Mouse (Mus musculus) ES-Bruce4 (cell line): ENCODE measurements around the gene Sult1a1. TPM values are rescaled to one million over a fixed set of nuclear protein-coding genes. Genes with fewer than 3 reads are reported as not detected.

Source experiments
- H3K27ac ChIP-seq: 2 replicates; pipeline ENCODE4 v1.5.1; 2012; ENCODE audit warnings: low read length, inconsistent platforms; ENCODE audit not compliant: insufficient read depth
- H3K27me3 ChIP-seq: 2 replicates; pipeline ENCODE4 v1.6.1; 2012; ENCODE audit warnings: mild to moderate bottlenecking, low read length, inconsistent platforms; ENCODE audit not compliant: control insufficient read depth, poor library complexity, insufficient read depth, severe bottlenecking
- H3K36me3 ChIP-seq: 2 replicates; pipeline ENCODE4 v1.6.1; 2012; ENCODE audit warnings: inconsistent platforms, mild to moderate bottlenecking, low read length, moderate library complexity; ENCODE audit not compliant: control insufficient read depth, poor library complexity, insufficient read depth, severe bottlenecking
- H3K4me1 ChIP-seq: one replicate; pipeline ENCODE4 v1.8.1; 2011; ENCODE audit warnings: low read length; ENCODE audit not compliant: control insufficient read depth, insufficient read depth
- H3K4me3 ChIP-seq: 2 replicates; pipeline ENCODE4 v1.5.1; 2011; ENCODE audit warnings: low read depth, mild to moderate bottlenecking, low read length
- H3K9ac ChIP-seq: 2 replicates; pipeline ENCODE4 v1.6.1; 2012; ENCODE audit warnings: low read depth, mild to moderate bottlenecking, inconsistent platforms; ENCODE audit not compliant: poor library complexity, severe bottlenecking
- H3K9me3 ChIP-seq: replicated peaks from 2 replicates; pipeline ENCODE4 v1.6.1; 2012; ENCODE audit warnings: mild to moderate bottlenecking, low read length, inconsistent platforms; ENCODE audit not compliant: control insufficient read depth, poor library complexity, insufficient read depth, severe bottlenecking
- CTCF ChIP-seq: IDR thresholded peaks from one replicate; pipeline ENCODE4 v1.8.1; 2011; ENCODE audit warnings: low read depth, low read length
- EP300 ChIP-seq: IDR thresholded peaks from 2 replicates; pipeline ENCODE4 v1.6.1; 2011; ENCODE audit warnings: low read depth, low read length; ENCODE audit not compliant: insufficient read depth
- POLR2A ChIP-seq: IDR thresholded peaks from one replicate; pipeline ENCODE4 v1.8.1; 2011; ENCODE audit warnings: low read length; ENCODE audit not compliant: insufficient read depth
- polyA plus RNA-seq: library from polyadenylated mRNA; stranded (reverse); fragments of >200 nt; gene quantifications from 2 replicates; pipeline ENCODE4 v1.2.4, GENCODE M21; 2011; ENCODE audit warnings: low read depth; ENCODE audit not compliant: missing spikeins, insufficient read depth, insufficient read length

Gene Sult1a1
- polyA plus RNA-seq, 1 experiment, result not detected

GRCm38 (mm10) chr7:126703757-126704077 is 27.5 kb upstream of the Sult1a1 start:
- Histone ChIP-seq H3K4me3 (no peak overlapping the region; the same call in 1 of the 2 replicates), H3K4me1 (no peaks in the 10 kb centered on the region), H3K9ac (no peak overlapping the region), H3K36me3 (no peaks in the 10 kb centered on the region), H3K27ac (no peak overlapping the region), H3K9me3 (no peaks in the 10 kb centered on the region), H3K27me3 (no peaks in the 10 kb centered on the region)
- TF ChIP-seq CTCF, result no peak
- TF ChIP-seq EP300, result no peak
- TF ChIP-seq POLR2A, result no peak

- H3K9ac ChIP-seq, result no peak overlapping the region
- no peaks in the 10 kb centered on the region for H3K4me1 ChIP-seq
- no peak overlapping the region for H3K4me3 ChIP-seq
- no peak overlapping the region for H3K27ac ChIP-seq
- no peaks in the 10 kb centered on the region for H3K27me3 ChIP-seq
- TF ChIP-seq POLR2A (no peak), CTCF (no peak), EP300 (no peak)
- no peaks in the 10 kb centered on the region for H3K36me3 ChIP-seq
- no peaks in the 10 kb centered on the region for H3K9me3 ChIP-seq
These were observed 26.9 kb upstream of the Sult1a1 start for GRCm38 (mm10) chr7:126702861-126703756.

- TF ChIP-seq CTCF, result no peak
- TF ChIP-seq EP300, result no peak
- TF ChIP-seq POLR2A, result no peak
- Histone ChIP-seq H3K4me1 (no peaks in the 10 kb centered on the region), H3K4me3 (no peak overlapping the region), H3K27me3 (no peaks in the 10 kb centered on the region), H3K9ac (no peak overlapping the region), H3K36me3 (no peaks in the 10 kb centered on the region), H3K9me3 (no peaks in the 10 kb centered on the region), H3K27ac (no peak overlapping the region)
These were observed 26.1 kb upstream of the Sult1a1 start for GRCm38 (mm10) chr7:126702358-126702757.

GRCm38 (mm10) chr7:126701559-126702357 is 25.5 kb upstream of the Sult1a1 start:
- Histone ChIP-seq H3K9ac (no peak overlapping the region), H3K36me3 (no peaks in the 10 kb centered on the region), H3K27me3 (no peaks in the 10 kb centered on the region), H3K27ac (no peak overlapping the region), H3K4me1 (no peaks in the 10 kb centered on the region), H3K9me3 (no peaks in the 10 kb centered on the region), H3K4me3 (no peak overlapping the region)
- TF ChIP-seq CTCF (no peak), POLR2A (no peak), EP300 (no peak)

GRCm38 (mm10) chr7:126701070-126701469 is 24.8 kb upstream of the Sult1a1 start:
- no peaks in the 10 kb centered on the region for H3K9me3 ChIP-seq
- no peak overlapping the region for H3K9ac ChIP-seq
- no peak overlapping the region for H3K4me3 ChIP-seq
- no peaks in the 10 kb centered on the region for H3K36me3 ChIP-seq
- H3K27me3 ChIP-seq, result no peaks in the 10 kb centered on the region
- H3K27ac ChIP-seq, result no peak overlapping the region
- no peaks in the 10 kb centered on the region for H3K4me1 ChIP-seq
- TF ChIP-seq POLR2A, result no peak
- peak; percentile 88 for TF ChIP-seq CTCF
